Mouse (Mus musculus): ENCODE results near the gene Pagr1b. TPM values are rescaled to one million over a fixed set of nuclear protein-coding genes. Genes with fewer than 3 reads are reported as not detected.

Pagr1b gene
- total and polyA plus RNA-seq, 3 experiments = 0.39 to 4.5 TPM; not detected in 1

- peak overlapping the region; percentile 97 for H3K9ac ChIP-seq (ENCODE audit: control insufficient read depth, low read depth, low read length, poor library complexity, severe bottlenecking)
- TF ChIP-seq ZMIZ1 (IDR thresholded peaks at IDR 0.05; ENCODE audit: low read depth, low read length) (no peak; the same call in 1 of the 2 replicates), EP300 (IDR thresholded peaks at IDR 0.05; ENCODE audit: low read depth in 1 of 2, low read length in 2 of 2) (0 out of 4 replicates have a peak, but pooled peaks of 1 of the 2 experiments have one; percentile 33), MXI1 (IDR thresholded peaks at IDR 0.05; ENCODE audit: low read depth, low read length) (peak; percentile 18; the same call in 1 of the 2 replicates)
- no peaks in the 10 kb centered on the region for H3K27me3 ChIP-seq (ENCODE audit: control insufficient read depth in 1 of 2, insufficient read depth in 2 of 2, low read length in 2 of 2)
- H3K9me3 ChIP-seq (replicated peaks; ENCODE audit: insufficient read depth, low read length) = no peaks in the 10 kb centered on the region
- peak; percentile 55 for DNase-seq (ENCODE audit: low read depth, low spot score)
- peak overlapping the region; percentile 93 for H3K27ac ChIP-seq (ENCODE audit: control insufficient read depth, low read depth, low read length)
- peaks cover 17 to 38% of the 10 kb centered on the region in 2 experiments for H3K4me1 ChIP-seq (ENCODE audit: control insufficient read depth in 1 of 2, insufficient read depth in 2 of 2, low read length in 2 of 2)
- peak overlapping the region; percentile 59 to 86 for H3K4me3 ChIP-seq (ENCODE audit: control insufficient read depth in 1 of 2, insufficient read depth in 1 of 2, low read depth in 2 of 2, low read length in 2 of 2)
- H3K36me3 ChIP-seq (ENCODE audit: control insufficient read depth in 1 of 2, insufficient read depth in 2 of 2, low read length in 2 of 2) = peaks cover 11 to 41% of the 10 kb centered on the region in 2 experiments
- H3K79me2 ChIP-seq (ENCODE audit: control insufficient read depth, insufficient read depth, low read length, poor library complexity) = peaks cover 41% of the 10 kb centered on the region
These were observed 9.4 kb upstream of the Pagr1b start for GRCm38 (mm10) chr7:127025556-127026160.

DNA sequence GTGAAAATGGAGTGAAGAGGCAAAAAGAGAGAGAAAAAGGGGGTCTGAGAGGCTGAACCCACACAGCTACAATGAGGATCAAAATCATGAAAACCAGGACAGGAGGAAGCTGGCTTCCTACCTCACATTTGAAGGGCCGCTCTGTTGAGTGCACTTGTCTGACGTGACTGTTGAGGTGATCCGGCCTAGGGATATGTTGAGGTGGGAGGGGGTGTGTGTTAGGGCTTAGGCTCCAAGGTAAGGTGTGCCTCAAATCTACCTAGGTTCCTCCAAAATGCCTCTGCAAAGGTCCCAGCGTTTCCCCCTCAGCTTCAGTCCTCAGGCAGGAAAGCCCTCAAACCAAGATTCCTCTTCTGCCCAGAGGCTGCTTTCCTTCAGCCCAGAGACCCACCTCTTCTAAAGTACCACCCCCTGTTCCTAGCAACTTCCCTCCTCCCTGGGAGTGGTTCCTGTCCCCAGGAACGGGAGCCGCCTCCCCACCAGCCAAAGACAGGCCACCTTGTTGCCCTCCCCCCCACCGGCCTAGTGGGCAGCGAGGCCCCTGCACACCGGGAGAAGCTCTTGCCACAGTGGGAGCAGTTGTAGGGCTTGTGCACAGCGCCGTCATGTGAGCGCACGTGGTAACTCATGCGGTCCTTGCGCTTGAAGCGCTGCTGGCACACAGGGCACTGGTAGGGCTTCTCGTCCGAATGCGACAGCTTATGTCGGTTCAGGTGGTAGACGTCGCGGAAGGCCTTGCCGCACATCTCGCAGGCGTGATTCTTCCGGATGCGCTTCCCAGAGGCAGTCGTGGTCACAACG is 8.7 kb upstream of the Pagr1b start:
- no peak for TF ChIP-seq GATA1 (IDR thresholded peaks at IDR 0.05; ENCODE audit: low read depth, low read length)
- 0 out of 2 replicates have a peak, but pooled peaks have one; percentile 37 for TF ChIP-seq POLR2AphosphoS5 (IDR thresholded peaks at IDR 0.05; ENCODE audit: borderline replicate concordance, low read depth, low read length)
- TF ChIP-seq POLR2AphosphoS2 (IDR thresholded peaks at IDR 0.05; ENCODE audit: low read length) = peak; percentile 67
- peak; percentile 48 to 79; a peak in 2 of 4 replicates for TF ChIP-seq POLR2A (IDR thresholded peaks at IDR 0.05; ENCODE audit: control insufficient read depth in 1 of 2, insufficient read depth in 1 of 2, low read depth in 1 of 2, low read length in 2 of 2, poor library complexity in 1 of 2)
- no peak for TF ChIP-seq BHLHE40 (IDR thresholded peaks at IDR 0.05; ENCODE audit: borderline replicate concordance, low read depth, low read length)
- TF ChIP-seq CTCF (IDR thresholded peaks at IDR 0.05 in 2 of 3, conservative IDR thresholded peaks at IDR 0.05 in 1 of 3; ENCODE audit: control insufficient read depth in 1 of 3, insufficient read depth in 1 of 3, low read depth in 2 of 3, low read length in 3 of 3, poor library complexity in 1 of 3, severe bottlenecking in 1 of 3) = peak; percentile 26 to 52 (median 27); a peak in 5 of 6 replicates
- TF ChIP-seq SIN3A (IDR thresholded peaks at IDR 0.05; ENCODE audit: low read length) = peak; percentile 63
- no peak for TF ChIP-seq TAL1 (IDR thresholded peaks at IDR 0.05; ENCODE audit: low read length)
- TF ChIP-seq TBP (IDR thresholded peaks at IDR 0.05; ENCODE audit: low read depth, low read length) = peak; percentile 66; the same call in 1 of the 2 replicates
- TF ChIP-seq NRF1 (IDR thresholded peaks at IDR 0.05; ENCODE audit: insufficient read depth, low read depth, low read length, poor library complexity, severe bottlenecking) = no peak
- no peak for TF ChIP-seq MAFK (IDR thresholded peaks at IDR 0.05; ENCODE audit: borderline replicate concordance, low read depth, low read length)
- peak; percentile 19 for TF ChIP-seq SMC3 (IDR thresholded peaks at IDR 0.05; ENCODE audit: low read depth, low read length)
- TF ChIP-seq UBTF (IDR thresholded peaks at IDR 0.05; ENCODE audit: borderline replicate concordance, insufficient read depth, low read depth, low read length) = no peak
- no peak for TF ChIP-seq NELFE (IDR thresholded peaks at IDR 0.05; ENCODE audit: low read depth, low read length)
- no peak for TF ChIP-seq ELF1 (IDR thresholded peaks at IDR 0.05; ENCODE audit: low read depth, low read length)
- peak; percentile 83 for TF ChIP-seq MXI1 (IDR thresholded peaks at IDR 0.05; ENCODE audit: low read depth, low read length)
- no peak; the same call in 1 of the 2 replicates for TF ChIP-seq HCFC1 (IDR thresholded peaks at IDR 0.05; ENCODE audit: low read depth, low read length)
- TF ChIP-seq E2F4 (IDR thresholded peaks at IDR 0.05; ENCODE audit: borderline replicate concordance, low read depth, low read length) = no peak
- TF ChIP-seq EP300 (IDR thresholded peaks at IDR 0.05; ENCODE audit: low read depth in 1 of 2, low read length in 2 of 2) = no peak; a peak in 1 of 4 replicates
- peak; percentile 88 for TF ChIP-seq MYC (IDR thresholded peaks at IDR 0.05; ENCODE audit: low read depth, low read length)
- no peak for TF ChIP-seq JUND (IDR thresholded peaks at IDR 0.05; ENCODE audit: low read depth, low read length)
- peak; percentile 94 for TF ChIP-seq MAX (IDR thresholded peaks at IDR 0.05; ENCODE audit: low read length)
- no peak for TF ChIP-seq MYB (IDR thresholded peaks at IDR 0.05; ENCODE audit: low read depth, low read length)
- 0 out of 2 replicates have a peak, but pooled peaks have one; percentile 50 for TF ChIP-seq USF1 (IDR thresholded peaks at IDR 0.05; ENCODE audit: low read depth, low read length)
- TF ChIP-seq MAZ (IDR thresholded peaks at IDR 0.05; ENCODE audit: low read depth, low read length) = no peak
- TF ChIP-seq ZNF384 (IDR thresholded peaks at IDR 0.05; ENCODE audit: low read depth, low read length) = no peak
- TF ChIP-seq GABPA (IDR thresholded peaks at IDR 0.05; ENCODE audit: low read depth, low read length) = no peak
- peak overlapping the region; percentile 97 for H3K9ac ChIP-seq (ENCODE audit: control insufficient read depth, low read depth, low read length, poor library complexity, severe bottlenecking)
- peaks cover 41% of the 10 kb centered on the region for H3K79me2 ChIP-seq (ENCODE audit: control insufficient read depth, insufficient read depth, low read length, poor library complexity)
- H3K27ac ChIP-seq (ENCODE audit: control insufficient read depth, low read depth, low read length) = peak overlapping the region; percentile 93
- H3K4me3 ChIP-seq (ENCODE audit: control insufficient read depth in 1 of 2, insufficient read depth in 1 of 2, low read depth in 2 of 2, low read length in 2 of 2) = peak overlapping the region; percentile 59 to 86
- peak; percentile 87 for DNase-seq (ENCODE audit: low read depth, low spot score)
- H3K4me1 ChIP-seq (ENCODE audit: control insufficient read depth in 1 of 2, insufficient read depth in 2 of 2, low read length in 2 of 2) = peaks cover 11 to 34% of the 10 kb centered on the region in 2 experiments; a peak in 3 of 4 replicates
- no peaks in the 10 kb centered on the region for H3K27me3 ChIP-seq (ENCODE audit: control insufficient read depth in 1 of 2, insufficient read depth in 2 of 2, low read length in 2 of 2)
- H3K9me3 ChIP-seq (replicated peaks; ENCODE audit: insufficient read depth, low read length) = no peaks in the 10 kb centered on the region
- H3K36me3 ChIP-seq (ENCODE audit: control insufficient read depth in 1 of 2, insufficient read depth in 2 of 2, low read length in 2 of 2) = peaks cover 10 to 34% of the 10 kb centered on the region in 2 experiments
